Mouse (Mus musculus) hematopoietic stem cell, adult 5-6 weeks (primary cell): ENCODE data around the gene Krt84. TPM values are rescaled to one million over a fixed set of nuclear protein-coding genes. Genes with fewer than 3 reads are reported as not detected.

Experiments
- ATAC-seq, 2 experiments: fragments of 125-278 bp in 1 of 2; replicated peaks in 1 of 2; 2 replicates each; pipeline ENCODE4 v1.8.0; 2016 to 2017; ENCODE audit warnings: inconsistent platforms in 2 of 2, mild to moderate bottlenecking in 2 of 2, moderate number of reproducible peaks in 2 of 2, low read depth in 1 of 2, moderate TSS enrichment in 1 of 2; ENCODE audit not compliant: low FRiP score in 2 of 2, poor library complexity in 2 of 2, severe bottlenecking in 2 of 2, insufficient read depth in 1 of 2, low TSS enrichment in 1 of 2
- total RNA-seq: library from RNA; stranded (forward); fragments of 172-1452, 232-1000 nt; gene quantifications from 2 replicates; pipeline ENCODE4 v1.2.3, GENCODE M21; 2017

The Krt84 gene
- not detected in 2 replicates for total RNA-seq

DNA sequence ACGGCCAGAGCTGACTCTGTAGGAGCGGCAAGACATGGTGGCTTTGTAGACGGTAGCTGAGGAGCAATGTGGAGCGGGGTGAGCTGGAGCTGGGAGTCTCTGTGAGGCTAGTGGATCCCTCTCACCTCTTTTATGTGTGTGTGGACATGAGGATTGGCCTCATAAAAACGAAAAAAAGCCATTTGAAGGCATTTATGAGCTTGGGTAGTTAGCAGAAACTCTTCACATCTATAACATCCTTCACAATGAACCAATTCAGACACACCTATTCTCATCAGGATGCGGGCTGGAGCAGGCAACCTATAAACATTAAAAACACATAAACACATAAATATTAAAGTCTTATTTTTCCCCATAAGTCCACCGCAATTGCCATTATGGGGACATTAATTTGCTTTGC, at the start of gene Krt84:
Krt84 (minus strand) TSS at position 101 of the 400 bp plus-strand sequence.
- ATAC-seq, result no peak

DNA sequence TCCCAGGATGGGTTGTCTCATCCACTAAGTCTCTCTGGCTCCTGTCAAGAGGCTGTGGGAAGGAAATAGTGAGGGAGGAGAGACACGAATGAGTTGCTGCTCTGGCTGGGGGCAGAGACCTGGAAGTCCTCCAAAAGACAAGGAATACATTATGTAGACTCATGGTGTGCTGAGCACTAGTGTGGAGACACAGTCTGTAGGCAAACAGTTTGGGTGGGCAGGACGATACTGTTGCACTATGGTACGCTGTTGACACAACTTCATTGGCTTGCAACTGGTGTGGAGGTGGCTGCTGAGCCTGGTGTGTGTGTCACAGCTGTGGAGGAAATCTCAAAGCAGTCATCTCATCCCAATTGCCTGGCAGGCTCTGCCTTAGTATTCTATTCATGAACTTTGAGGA, 49.1 kb upstream of the Krt84 start:
- no peak for ATAC-seq

DNA sequence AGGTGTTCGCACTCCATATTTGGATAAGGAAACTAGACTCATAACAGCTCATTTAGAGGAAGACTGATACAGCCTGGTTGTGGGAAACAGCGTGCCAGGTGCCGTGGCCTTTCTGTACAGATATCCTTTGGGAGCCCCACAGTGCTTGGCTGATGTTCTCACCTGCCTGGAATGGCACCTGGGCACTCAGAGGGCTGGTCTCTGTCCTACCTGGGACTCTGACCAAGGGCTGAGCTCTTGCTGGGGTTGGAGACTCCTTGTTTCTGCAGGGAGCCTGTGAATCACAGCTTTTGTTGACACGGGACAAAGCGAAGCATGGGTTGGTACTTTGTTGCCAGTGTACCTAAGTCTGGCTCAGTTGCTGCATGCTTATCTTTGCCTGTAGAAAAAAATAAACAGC, 42.9 kb upstream of the Krt84 start:
- no peak for ATAC-seq

DNA sequence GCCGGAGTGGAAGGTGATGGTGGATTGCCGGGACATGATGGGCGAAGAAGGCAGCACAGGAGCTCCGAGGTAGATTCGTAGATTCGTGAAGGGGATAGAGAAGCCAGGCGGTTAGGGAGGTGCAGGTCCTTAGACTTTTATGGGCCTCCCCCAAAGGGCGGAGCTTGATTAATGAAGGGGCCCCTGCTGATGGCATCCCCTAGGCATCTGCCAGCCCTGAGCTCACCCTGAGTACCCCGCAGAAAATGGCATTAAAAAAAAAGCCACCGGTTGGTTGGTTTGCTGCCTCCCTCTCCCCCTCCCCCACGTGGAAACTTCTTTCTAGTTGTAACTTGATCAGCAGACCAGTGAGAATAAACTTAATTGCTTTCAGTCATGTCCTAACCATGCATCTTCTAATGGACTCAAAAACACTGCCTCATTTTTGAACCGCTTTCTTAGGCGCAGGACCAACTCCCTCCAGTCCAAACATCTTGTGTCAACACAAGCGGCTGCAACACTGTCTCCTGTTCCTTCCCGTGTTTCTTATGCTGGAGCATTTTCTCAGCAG, 41.3 kb upstream of the Krt84 start, which contains the start of gene Krt75:
Krt75 (minus strand) TSS at position 109 of the 550 bp plus-strand sequence.
- no peak for ATAC-seq

DNA sequence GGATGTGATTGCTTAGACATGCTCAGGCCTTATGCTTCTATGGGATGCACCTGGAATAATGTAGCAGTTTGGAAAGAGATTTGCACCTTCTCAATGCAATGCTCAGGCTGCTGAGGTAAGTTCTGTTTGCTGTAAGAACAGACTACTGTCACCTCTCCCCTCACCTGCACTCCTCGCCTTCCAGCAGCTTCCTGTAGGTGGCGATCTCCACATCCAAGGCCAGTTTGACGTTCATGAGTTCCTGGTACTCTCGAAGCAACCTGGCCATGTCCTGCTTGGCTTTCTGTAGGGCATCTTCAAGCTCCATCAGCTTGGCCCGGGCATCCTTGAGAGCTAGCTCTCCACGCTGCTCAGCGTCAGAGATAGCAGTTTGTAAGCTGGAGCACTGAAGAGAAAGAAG, 35.2 kb upstream of the Krt84 start:
- no peak for ATAC-seq

DNA sequence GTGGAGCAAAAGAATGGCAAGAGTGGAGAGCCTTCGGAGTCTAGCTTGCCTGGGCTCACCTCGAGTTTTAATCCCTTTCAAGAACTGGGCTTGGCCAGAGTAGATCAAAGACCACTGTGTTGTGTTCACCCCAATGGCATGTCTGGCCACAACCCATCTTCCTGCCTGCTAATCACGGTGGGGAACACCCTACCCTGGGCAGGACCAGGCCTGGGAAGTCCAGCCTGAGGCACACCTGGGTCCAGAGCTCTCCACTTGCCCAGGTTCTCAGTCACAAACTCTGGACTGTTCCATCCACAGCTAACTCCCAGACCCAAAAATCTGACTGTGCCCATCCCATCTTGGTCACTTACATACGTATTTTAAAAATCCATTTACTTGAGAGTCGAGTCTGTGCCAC, 30.2 kb upstream of the Krt84 start, which contains the start of gene Krt90:
Krt90 (minus strand) TSS at position 101 of the 400 bp plus-strand sequence.
- ATAC-seq, result no peak

DNA sequence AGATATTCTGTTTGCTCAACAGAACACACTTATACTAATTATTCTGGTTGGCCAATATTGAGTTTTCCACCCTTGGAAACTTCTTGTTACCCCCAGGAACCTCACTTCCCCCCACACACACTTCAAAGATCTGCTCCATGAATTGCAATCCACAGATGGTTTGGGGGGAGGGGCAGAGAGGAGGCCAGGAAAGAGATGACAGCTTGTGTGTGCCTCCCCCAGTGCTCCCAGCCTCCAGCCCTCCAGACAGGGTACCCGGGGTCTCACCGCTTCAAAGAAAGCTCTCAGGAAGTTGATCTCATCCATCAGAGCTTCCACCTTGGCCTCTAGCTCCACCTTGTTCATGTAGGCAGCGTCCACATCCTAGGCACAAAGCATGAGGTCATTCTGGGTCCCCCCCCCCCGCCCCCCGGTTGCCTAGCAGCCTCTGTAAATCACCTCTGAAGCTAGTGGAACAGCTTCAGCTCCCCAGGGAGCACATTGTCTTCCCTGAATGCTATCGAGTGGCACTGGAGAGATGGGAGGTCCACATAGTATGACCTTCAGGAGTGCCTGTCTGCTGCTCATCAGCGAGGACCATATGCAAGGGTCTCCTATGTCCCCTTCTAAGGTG, 25.5 kb upstream of the Krt84 start:
- no peak for ATAC-seq

DNA sequence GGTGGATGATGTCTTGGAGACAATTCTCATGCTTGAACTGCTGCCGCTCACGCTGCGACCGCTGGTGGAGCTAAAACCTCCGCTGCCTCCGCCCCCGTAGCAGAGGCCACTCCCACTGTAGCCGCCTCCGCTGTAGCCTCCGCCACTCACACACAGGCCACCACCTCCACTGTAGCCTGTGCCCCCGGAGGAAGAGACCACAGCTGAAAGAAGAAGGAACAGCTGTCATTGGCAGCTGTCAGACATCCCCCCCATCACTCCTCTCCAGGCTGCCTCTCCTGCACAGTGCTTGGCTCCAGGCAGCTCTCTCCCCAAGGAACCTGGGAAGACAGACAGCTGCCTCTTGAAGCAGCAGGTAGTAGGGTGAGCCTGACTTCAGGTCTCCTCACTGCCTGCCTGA, 20.5 kb upstream of the Krt84 start:
- ATAC-seq, result peak; percentile 74 to 76

DNA sequence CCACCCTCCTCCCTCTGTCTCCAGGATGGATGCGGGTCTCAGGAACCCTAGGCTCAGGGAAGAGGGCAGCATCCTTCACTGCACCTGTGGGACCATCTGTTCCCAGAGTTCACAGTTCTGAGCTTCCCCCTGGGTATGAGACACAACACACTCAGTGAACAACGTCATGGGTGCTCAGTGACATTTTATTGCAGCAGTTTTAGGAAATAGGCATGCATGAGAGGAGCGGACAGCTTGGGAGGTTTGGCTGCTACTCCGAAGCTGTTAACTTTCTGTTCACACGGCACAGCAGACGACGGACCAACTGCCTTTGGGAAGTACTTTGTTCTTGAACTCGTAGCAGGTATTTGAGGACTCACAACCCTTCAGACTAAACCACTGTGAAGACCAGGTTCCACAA, 19.6 kb upstream of the Krt84 start:
- ATAC-seq, result no peak

DNA sequence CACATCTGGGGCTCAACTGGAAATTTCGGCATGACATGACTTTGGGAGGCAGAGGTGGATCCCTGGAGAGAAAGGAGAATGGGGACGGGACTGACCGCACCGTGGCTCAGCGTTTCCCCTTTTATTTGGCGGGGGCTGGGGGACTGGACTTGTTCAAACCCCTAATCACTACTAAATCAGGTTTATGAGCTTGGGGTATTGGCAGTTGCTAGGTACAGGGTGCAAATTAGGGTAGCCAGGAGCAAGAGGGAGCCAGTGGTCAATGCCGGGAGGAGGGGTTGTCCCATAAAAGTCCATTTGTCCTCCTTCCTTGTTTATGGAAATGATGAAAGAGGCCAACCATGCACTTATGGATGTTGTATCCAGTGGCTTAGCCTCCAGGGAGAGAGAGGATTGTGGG, 17.9 kb upstream of the Krt84 start, which contains the start of gene Krt82:
Krt82 (minus strand) TSS at position 101 of the 400 bp plus-strand sequence.
- ATAC-seq, result no peak

DNA sequence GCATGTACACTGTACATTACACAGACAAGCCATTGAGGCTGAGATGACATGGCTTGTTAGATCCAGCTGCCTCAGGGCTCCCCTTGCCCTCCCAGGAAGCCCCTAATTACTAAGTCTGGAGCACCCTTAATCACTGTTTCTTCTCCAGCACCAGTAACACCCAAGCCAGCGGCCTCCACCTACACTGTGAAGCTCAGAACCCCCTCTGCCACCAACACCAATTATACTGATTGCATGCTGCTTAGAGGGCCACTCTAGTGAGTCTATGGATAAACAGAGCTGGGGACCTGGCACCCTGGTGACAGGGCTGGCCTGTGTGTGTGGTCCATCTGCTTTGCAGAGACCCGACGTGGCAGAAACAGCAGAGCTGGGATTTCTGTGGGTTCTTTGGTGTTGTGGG, 11.9 kb upstream of the Krt84 start:
- ATAC-seq, result no peak

DNA sequence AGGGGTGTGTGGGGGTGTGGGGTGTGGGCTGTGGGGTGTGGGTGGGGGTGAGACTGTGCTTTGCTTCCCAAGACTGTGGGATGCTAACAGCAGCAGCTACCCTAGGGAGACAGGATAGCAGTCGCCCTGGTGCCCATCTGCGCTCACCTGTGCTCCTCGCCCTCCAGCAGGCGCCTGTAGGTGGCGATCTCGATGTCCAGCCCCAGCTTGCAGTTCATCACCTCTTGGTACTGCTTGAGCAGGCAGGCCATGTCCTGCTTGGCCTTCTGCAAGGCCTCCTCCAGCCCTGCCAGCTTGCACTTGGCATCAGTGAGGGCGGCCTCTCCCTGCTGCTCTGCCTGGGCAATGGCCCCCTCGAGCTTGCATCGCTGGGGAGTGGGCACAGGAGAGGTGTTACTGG, 9.9 kb upstream of the Krt84 start:
- ATAC-seq, result no peak

DNA sequence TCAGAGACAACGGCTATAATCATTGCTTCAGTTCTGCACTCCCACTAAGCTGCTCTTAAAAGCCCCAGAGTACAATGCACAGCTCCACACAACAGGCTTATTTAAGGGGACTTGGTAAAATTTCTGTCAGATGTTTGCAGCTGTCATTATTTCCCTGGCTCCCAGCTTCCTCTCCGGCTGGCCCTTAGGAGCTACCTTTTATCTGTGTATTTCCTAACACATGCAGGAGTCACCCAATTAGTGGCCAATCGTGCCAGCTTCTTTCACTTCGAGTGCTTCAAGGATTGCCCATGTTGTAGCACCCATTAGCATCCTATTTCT, 5.9 kb upstream of the Krt84 start:
- ATAC-seq, result no peak

DNA sequence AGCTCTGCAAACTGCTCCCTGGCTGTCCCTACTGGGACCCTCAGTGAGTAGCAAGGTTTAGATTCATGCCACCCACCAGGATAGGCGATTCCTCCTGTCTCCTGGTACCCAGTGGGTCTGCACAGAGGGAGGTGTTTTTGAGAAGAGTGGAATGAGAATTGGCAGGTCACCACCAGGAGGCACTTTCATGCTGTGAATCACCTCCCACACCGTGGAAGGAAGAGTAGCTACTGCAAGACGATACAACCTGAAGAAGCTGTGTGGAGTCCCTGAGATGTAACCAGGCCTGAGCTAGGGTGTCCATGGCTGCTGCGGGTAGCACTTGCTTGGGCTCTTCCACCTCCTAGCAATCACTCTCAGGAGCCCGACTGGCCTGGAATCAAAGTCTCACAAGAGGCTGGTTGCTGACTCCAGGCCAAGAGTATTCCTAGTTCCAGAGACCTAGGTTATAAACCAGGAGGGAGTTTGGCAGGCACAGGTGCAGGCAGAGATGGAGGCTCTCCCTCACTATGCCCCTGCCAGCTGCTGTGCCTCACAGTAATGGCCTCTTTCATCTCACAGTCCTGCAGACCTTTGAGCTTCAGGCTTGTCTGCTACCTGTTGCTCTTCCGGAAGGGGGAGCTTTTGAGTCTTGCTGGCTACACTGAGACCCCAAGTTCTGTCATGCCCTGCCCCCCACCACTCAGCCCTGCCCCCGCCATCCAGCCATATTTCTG, 5.4 kb upstream of the Krt84 start:
- ATAC-seq, result no peak

DNA sequence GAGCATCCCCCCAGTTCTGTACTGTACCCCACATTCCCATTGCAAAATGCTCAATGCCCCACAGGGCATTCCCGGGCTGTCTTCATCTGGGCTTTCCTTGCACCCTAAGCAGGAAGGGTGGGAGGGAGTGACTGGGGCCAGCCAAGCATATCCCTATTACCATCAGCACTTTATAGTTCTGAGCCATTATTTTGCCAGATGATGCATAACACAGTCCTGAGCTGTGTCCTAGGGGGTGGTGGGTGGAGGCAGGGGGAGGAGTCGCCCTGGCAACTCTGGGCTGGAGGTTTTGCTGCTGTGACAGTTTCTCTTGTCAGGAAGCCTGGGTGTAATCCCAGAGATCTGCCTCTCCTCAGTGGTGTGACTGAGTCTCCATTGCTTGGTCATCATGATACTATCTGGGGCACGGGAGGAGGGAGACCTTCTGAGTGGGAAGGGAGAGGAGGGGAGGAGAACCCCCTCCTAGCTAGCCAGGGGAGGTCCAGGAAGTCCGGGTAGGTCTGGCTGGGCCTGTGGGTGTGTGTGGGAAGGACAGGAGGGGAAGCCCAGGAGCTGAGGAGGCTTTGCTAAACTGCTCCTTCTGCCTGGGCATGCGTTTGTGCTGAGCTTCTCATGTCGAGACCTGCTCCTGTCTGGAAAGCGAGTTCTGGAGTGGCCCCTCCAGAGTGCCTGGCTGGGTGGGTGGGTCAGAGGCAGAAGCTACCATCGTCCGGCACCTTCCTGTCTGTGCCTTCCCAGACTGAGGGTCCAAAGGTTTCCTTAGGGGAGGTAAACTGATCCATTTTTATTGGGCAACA, 3.6 kb upstream of the Krt84 start:
- no peak for ATAC-seq

DNA sequence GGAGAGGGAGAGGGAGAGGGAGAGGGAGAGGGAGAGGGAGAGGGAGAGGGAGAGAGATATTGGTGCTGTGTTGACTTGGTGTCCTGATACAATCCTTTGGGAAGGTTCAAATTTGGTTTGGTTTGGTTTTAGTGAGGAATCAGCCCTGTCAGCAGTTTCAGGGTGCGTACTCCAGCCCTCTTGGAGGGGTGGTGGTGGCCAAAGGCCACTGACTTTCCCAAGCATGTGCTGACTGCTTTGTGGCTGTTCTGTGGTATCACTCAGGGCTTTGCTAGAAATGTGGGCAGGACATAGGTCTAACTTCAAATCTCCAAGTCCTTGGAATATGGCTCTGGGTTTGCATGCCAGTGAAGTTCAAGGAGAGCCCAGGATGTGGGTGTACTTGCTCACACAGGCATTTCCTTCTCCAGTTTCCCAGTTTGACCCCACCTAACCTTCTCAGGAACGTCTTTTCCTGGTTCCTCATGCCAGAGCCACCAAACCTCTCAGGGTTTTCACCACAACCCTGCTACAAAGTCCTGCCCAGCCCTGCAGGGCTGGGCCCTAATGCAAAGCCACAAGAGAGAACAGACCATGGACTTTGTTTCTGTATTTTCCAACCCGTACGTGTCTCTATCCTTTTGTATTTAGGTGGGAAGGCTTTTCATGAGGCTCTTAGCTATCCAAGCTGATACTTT, 9.9 kb downstream of the Krt84 start:
- no peak for ATAC-seq

DNA sequence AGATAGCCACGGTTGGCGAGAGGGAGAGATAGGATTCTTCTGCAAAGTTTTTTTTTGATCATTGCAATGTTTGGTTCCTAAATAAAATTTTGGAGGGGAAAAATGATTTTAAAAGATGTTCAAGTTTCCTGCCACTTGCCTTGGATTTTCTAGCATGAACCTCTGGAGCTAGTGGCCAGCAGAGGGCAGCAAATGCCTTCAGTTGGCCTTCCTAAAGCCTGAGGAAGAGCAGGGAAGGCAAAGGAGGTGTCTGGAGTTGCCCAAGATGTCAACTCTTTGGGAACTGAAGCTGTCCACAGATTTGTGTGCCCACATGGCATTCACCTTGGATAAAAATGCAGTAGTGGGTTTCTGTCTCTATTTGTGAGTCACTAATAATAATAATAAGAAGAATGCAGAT, 12.8 kb downstream of the Krt84 start:
- ATAC-seq, result no peak; a peak in 1 of 4 replicates
